Mouse (Mus musculus) spleen, postnatal 36 days (tissue): ENCODE measurements around the gene Ptprh.
"Not testable (repeated sequence)": the region's sequence is repeated elsewhere in the genome, so short reads cannot be mapped to it uniquely, and the experiment has no call there.

ENCODE experiments used
- DNase-seq, 2 experiments: peaks; one replicate each; pipeline ENCODE4 v3.0.0; 2022; ENCODE audit warnings: low spot score in 2 of 2, mixed read lengths in 1 of 2

The Ptprh gene

GRCm38 (mm10) chr7:4608002-4608401, 4.2 kb upstream of the Ptprh start:
- DNase-seq: no peak

GRCm38 (mm10) chr7:4602969-4603368, 872 bp downstream of the Ptprh start:
- DNase-seq: no peak

- DNase-seq: not testable (repeated sequence)
Observed at GRCm38 (mm10) chr7:4597046-4597445, 6.8 kb downstream of the Ptprh start.

- DNase-seq: not testable (repeated sequence)
Observed at GRCm38 (mm10) chr7:4581481-4581880, 22.4 kb downstream of the Ptprh start.

GRCm38 (mm10) chr7:4572361-4572760, 31.5 kb downstream of the Ptprh start:
- DNase-seq: not testable (repeated sequence)

GRCm38 (mm10) chr7:4562660-4563059, 41.2 kb downstream of the Ptprh start:
- no peak for DNase-seq

GRCm38 (mm10) chr7:4557167-4557560, 46.7 kb downstream of the Ptprh start:
- no peak for DNase-seq

GRCm38 (mm10) chr7:4556256-4557166, 47.3 kb downstream of the Ptprh start:
- peak; percentile 53 to 69 for DNase-seq

- no peak for DNase-seq
Observed at GRCm38 (mm10) chr7:4547221-4547641, 56.6 kb downstream of the Ptprh start, which contains the start of gene Syt5. TSS of gene Syt5 (minus strand) at chr7:4547541.

GRCm38 (mm10) chr7:4546591-4547131, 57.2 kb downstream of the Ptprh start:
- no peak for DNase-seq

- no peak for DNase-seq
Observed at GRCm38 (mm10) chr7:4546050-4546449, 57.8 kb downstream of the Ptprh start.

GRCm38 (mm10) chr7:4542013-4542412, 61.8 kb downstream of the Ptprh start:
- DNase-seq: no peak

GRCm38 (mm10) chr7:4541344-4541743, 62.5 kb downstream of the Ptprh start:
- DNase-seq: no peak

- DNase-seq: no peak
Observed at GRCm38 (mm10) chr7:4539019-4539418, 64.8 kb downstream of the Ptprh start.

GRCm38 (mm10) chr7:4537181-4537580, 66.7 kb downstream of the Ptprh start:
- no peak for DNase-seq

- no peak for DNase-seq
Observed at GRCm38 (mm10) chr7:4536369-4536768, 67.5 kb downstream of the Ptprh start.

- no peak for DNase-seq
Observed at GRCm38 (mm10) chr7:4532005-4532729, 71.7 kb downstream of the Ptprh start, which contains the start of gene Dnaaf3. TSS of gene Dnaaf3 (minus strand) at chr7:4532453.

GRCm38 (mm10) chr7:4530166-4530565, 73.7 kb downstream of the Ptprh start:
- DNase-seq: not testable (repeated sequence)

GRCm38 (mm10) chr7:4527302-4527689, 76.5 kb downstream of the Ptprh start:
- no peak for DNase-seq

GRCm38 (mm10) chr7:4526341-4527301, 77.2 kb downstream of the Ptprh start:
- DNase-seq: peak; percentile 67 to 69
